Mouse (Mus musculus): ENCODE data around the gene Clcn2. TPM values are rescaled to one million over a fixed set of nuclear protein-coding genes. Genes with fewer than 3 reads are reported as not detected.

The Clcn2 gene
- polyA plus RNA-seq, 1 experiment from 2014 or later, result 21.0 TPM

Other genes with a start within 250 kb of the Clcn2 start
- 143 and 151 TPM in 2 replicates for gene Eif2b5, start 218.9 kb downstream of the Clcn2 start, polyA plus RNA-seq (2014; fragmentation: Nextera tagmentation; extraction: Ambion mirVana)
- 40.4 and 46.2 TPM in 2 replicates for gene Dvl3, start 200.8 kb downstream of the Clcn2 start, polyA plus RNA-seq (2014; fragmentation: Nextera tagmentation; extraction: Ambion mirVana)
- 597 and 631 TPM in 2 replicates for gene Ap2m1, start 182.3 kb downstream of the Clcn2 start, polyA plus RNA-seq (2014; fragmentation: Nextera tagmentation; extraction: Ambion mirVana)
- 51.4 and 52.6 TPM in 2 replicates for gene Abcf3, start 169.2 kb downstream of the Clcn2 start, polyA plus RNA-seq (2014; fragmentation: Nextera tagmentation; extraction: Ambion mirVana)
- gene Vwa5b2, start 128.3 kb downstream of the Clcn2 start, polyA plus RNA-seq (2014; fragmentation: Nextera tagmentation; extraction: Ambion mirVana), result 0.23 and 0.55 TPM in 2 replicates
- 33.8 and 42.1 TPM in 2 replicates for gene Eef1akmt4, start 106.2 kb downstream of the Clcn2 start, polyA plus RNA-seq (2014; fragmentation: Nextera tagmentation; extraction: Ambion mirVana)
- not detected in 2 replicates for gene Gm49333, start 106.1 kb downstream of the Clcn2 start, polyA plus RNA-seq (2014; fragmentation: Nextera tagmentation; extraction: Ambion mirVana)
- gene Alg3, start 106.0 kb downstream of the Clcn2 start, polyA plus RNA-seq (2014; fragmentation: Nextera tagmentation; extraction: Ambion mirVana), result 53.4 and 55.4 TPM in 2 replicates
- gene Camk2n2, start 96.5 kb downstream of the Clcn2 start, polyA plus RNA-seq (2014; fragmentation: Nextera tagmentation; extraction: Ambion mirVana), result 0.87 and 1.2 TPM in 2 replicates
- 3.0 and 3.4 TPM in 2 replicates for gene Ece2, start 87.9 kb downstream of the Clcn2 start, polyA plus RNA-seq (2014; fragmentation: Nextera tagmentation; extraction: Ambion mirVana)
- gene Psmd2, start 66.1 kb downstream of the Clcn2 start, polyA plus RNA-seq (2014; fragmentation: Nextera tagmentation; extraction: Ambion mirVana), result 480 and 491 TPM in 2 replicates
- 170 and 190 TPM in 2 replicates for gene Eif4g1, start 49.4 kb downstream of the Clcn2 start, polyA plus RNA-seq (2014; fragmentation: Nextera tagmentation; extraction: Ambion mirVana)
- gene Fam131a, start 24.5 kb downstream of the Clcn2 start, polyA plus RNA-seq (2014; fragmentation: Nextera tagmentation; extraction: Ambion mirVana), result 3.5 and 4.1 TPM in 2 replicates
- gene Polr2h, start 81 bp downstream of the Clcn2 start, polyA plus RNA-seq (2014; fragmentation: Nextera tagmentation; extraction: Ambion mirVana), result 136 and 140 TPM in 2 replicates
- gene Chrd, start 15.4 kb upstream of the Clcn2 start, polyA plus RNA-seq (2014; fragmentation: Nextera tagmentation; extraction: Ambion mirVana), result 2.0 and 3.4 TPM in 2 replicates
- gene Thpo, start 16.8 kb upstream of the Clcn2 start, polyA plus RNA-seq (2014; fragmentation: Nextera tagmentation; extraction: Ambion mirVana), result 0.28 and 0.71 TPM in 2 replicates